17 mouse cellular contexts compared by ENCODE assay signal in genomic region chr9:115534198-115534597, GRCm38 (mm10).
DNase-seq lines count a peak whose midpoint lies in the region; ATAC-seq lines count a peak whose summit lies in the region.
"Had no signal": no experiment of that assay in that cellular context is flagged by ENCODE, and none has a peak within 500 bp of the region (broad histone marks: within the 10 kb centered on the region; RNA-seq: fewer than 3 reads in every experiment).

No protein-coding gene starts in this region.

- H3K4me1 ChIP-seq in kidney, embryonic 14.5 days (ENCODE audit: control insufficient read depth, insufficient read depth, low read length), result 0 out of 2 replicates have a peak, but pooled peaks cover 8% of the 10 kb centered on the region
- H3K4me1 ChIP-seq in limb, embryonic 10.5 days, result peaks cover 13% of the 10 kb centered on the region
- H3K4me1 ChIP-seq in forebrain, embryonic 15.5 days, result no peaks in the 10 kb centered on the region
- H3K4me1 ChIP-seq: embryonic facial prominence, embryonic 10.5 days; forebrain, embryonic 13.5 days; hindbrain, embryonic 15.5 days had no signal

- no peaks in the 10 kb centered on the region for H3K9me3 ChIP-seq in kidney, embryonic 14.5 days (ENCODE audit: control insufficient read depth, low read length)
- no peaks in the 10 kb centered on the region for H3K9me3 ChIP-seq in limb, embryonic 10.5 days (replicated peaks)
- no peaks in the 10 kb centered on the region for H3K9me3 ChIP-seq in forebrain, embryonic 15.5 days
- H3K9me3 ChIP-seq: embryonic facial prominence, embryonic 10.5 days; forebrain, embryonic 13.5 days; hindbrain, embryonic 15.5 days had no signal

- ATAC-seq in kidney, embryonic 14.5 days (ENCODE audit: low FRiP score, low TSS enrichment), result peak; percentile 78; the same call in 1 of the 2 replicates
- ATAC-seq in forebrain, embryonic 15.5 days (replicated peaks), result no peak
- ATAC-seq: forebrain, embryonic 13.5 days had no signal

- no peak overlapping the region for H3K9ac ChIP-seq in kidney, embryonic 14.5 days (ENCODE audit: low read depth, low read length)
- no peak overlapping the region for H3K9ac ChIP-seq in forebrain, embryonic 15.5 days (replicated peaks)
- H3K9ac ChIP-seq: forebrain, embryonic 13.5 days; hindbrain, embryonic 15.5 days had no signal

- DNase-seq in adrenal gland, adult 2 months, result peak; percentile 45
- no peak for DNase-seq in adrenal gland, adult 18-20 months (ENCODE audit: low spot score in 2 of 2)
- DNase-seq in kidney, postnatal 10 days, result no peak
- peak; percentile 41 to 50 for DNase-seq in adrenal gland, postnatal 36 days
- peak; percentile 47 for DNase-seq in limb, embryonic 10.5 days (ENCODE audit: low spot score)
- no peak for DNase-seq in cerebellum, adult 9-11 months
- DNase-seq: cerebellum, adult 18-20 months; cerebellum, postnatal 10 days; gastrocnemius, postnatal 10 days; heart, adult 18-20 months; kidney, adult 11 months had no signal

- no peak overlapping the region for H3K27ac ChIP-seq in kidney, embryonic 14.5 days (ENCODE audit: low read depth, low read length)
- peak overlapping the region; percentile 30; the same call in 1 of the 2 replicates for H3K27ac ChIP-seq in limb, embryonic 10.5 days
- no peak overlapping the region for H3K27ac ChIP-seq in forebrain, embryonic 15.5 days (replicated peaks)
- H3K27ac ChIP-seq: embryonic facial prominence, embryonic 10.5 days; forebrain, embryonic 13.5 days; hindbrain, embryonic 15.5 days had no signal

- H3K4me3 ChIP-seq in kidney, embryonic 14.5 days (ENCODE audit: low read length), result no peak overlapping the region
- no peak overlapping the region for H3K4me3 ChIP-seq in limb, embryonic 10.5 days
- H3K4me3 ChIP-seq in forebrain, embryonic 15.5 days, result no peak overlapping the region
- H3K4me3 ChIP-seq: embryonic facial prominence, embryonic 10.5 days; forebrain, embryonic 13.5 days; hindbrain, embryonic 15.5 days had no signal

- WGBS in kidney, embryonic 14.5 days, result 9% methylated on average over 3 of the region's 3 CpGs
- WGBS in limb, embryonic 10.5 days, result 26% methylated on average over 3 of the region's 3 CpGs
- WGBS in forebrain, embryonic 15.5 days, result 53% methylated on average over 3 of the region's 3 CpGs

- H3K4me2 ChIP-seq in kidney, embryonic 14.5 days (replicated peaks; ENCODE audit: low read depth, low read length), result no peak overlapping the region
- no peak overlapping the region for H3K4me2 ChIP-seq in forebrain, embryonic 15.5 days (replicated peaks)
- H3K4me2 ChIP-seq: forebrain, embryonic 13.5 days; heart, embryonic 11.5 days; hindbrain, embryonic 15.5 days had no signal

- H3K36me3 ChIP-seq in kidney, embryonic 14.5 days (ENCODE audit: control insufficient read depth, insufficient read depth, low read length), result no peaks in the 10 kb centered on the region
- no peaks in the 10 kb centered on the region for H3K36me3 ChIP-seq in limb, embryonic 10.5 days
- H3K36me3 ChIP-seq in forebrain, embryonic 15.5 days, result no peaks in the 10 kb centered on the region
- H3K36me3 ChIP-seq: embryonic facial prominence, embryonic 10.5 days; hindbrain, embryonic 15.5 days had no signal

- no peaks in the 10 kb centered on the region for H3K27me3 ChIP-seq in kidney, embryonic 14.5 days (ENCODE audit: control insufficient read depth, insufficient read depth, low read length)
- no peaks in the 10 kb centered on the region for H3K27me3 ChIP-seq in limb, embryonic 10.5 days (ENCODE audit: low read depth, poor library complexity, severe bottlenecking)
- no peaks in the 10 kb centered on the region for H3K27me3 ChIP-seq in forebrain, embryonic 15.5 days
- H3K27me3 ChIP-seq: forebrain, embryonic 13.5 days; hindbrain, embryonic 15.5 days had no signal

Comparison
In these comparisons a context has a peak if more than half of its experiments do, and no peak if none do; other contexts are left out.
1. DNase-seq: peak in adrenal gland, adult 2 months (single experiment), adrenal gland, postnatal 36 days (2 of 2) and limb, embryonic 10.5 days (single experiment); none in adrenal gland, adult 18-20 months (0 of 2), kidney, postnatal 10 days (single experiment) and cerebellum, adult 9-11 months (single experiment).